Mouse (Mus musculus) heart, embryonic 10.5 days (tissue): ENCODE measurements at regions not wholly inside any gene's neighbourhood (a gene's known extent, or its start where the extent isn't known, plus 50 kb on each side); places are given as distances from the start of the nearest gene placed in this dataset.
A peak's percentile ranks its signal among the peaks of the same experiment; 100 is the strongest.

Experiments used
- DNase-seq: peaks from one replicate; pipeline ENCODE4 v3.0.0-alpha.2; 2017; ENCODE audit warnings: low spot score
- H3K27ac ChIP-seq: fragments of 300-500 bp; sonication (generic); 2 replicates; pipeline ENCODE4 v1.5.1; 2016; ENCODE audit warnings: mild to moderate bottlenecking
- H3K27me3 ChIP-seq: fragments of 300-500 bp; sonication (generic); 2 replicates; pipeline ENCODE4 v1.6.1; 2016; ENCODE audit warnings: mild to moderate bottlenecking; ENCODE audit not compliant: poor library complexity, insufficient read depth, severe bottlenecking
- H3K36me3 ChIP-seq: fragments of 300-500 bp; sonication (generic); 2 replicates; pipeline ENCODE4 v1.6.1; 2016; ENCODE audit warnings: mild to moderate bottlenecking, moderate library complexity
- H3K4me1 ChIP-seq: fragments of 300-500 bp; sonication (generic); 2 replicates; pipeline ENCODE4 v1.6.1; 2016; ENCODE audit warnings: mild to moderate bottlenecking
- H3K4me3 ChIP-seq: fragments of 300-500 bp; sonication (generic); 2 replicates; pipeline ENCODE4 v1.5.1; 2016; ENCODE audit warnings: mild to moderate bottlenecking, moderate library complexity
- H3K9me3 ChIP-seq: fragments of 300-500 bp; sonication (generic); 2 replicates; pipeline ENCODE4 v1.6.1; 2016; ENCODE audit warnings: mild to moderate bottlenecking, moderate library complexity
- WGBS: fragments of 180-500 bp; shearing (Covaris S2); methylation state at CpG from one replicate; pipeline ENCODE4 v1.1.7; 2016; 5-methylcytosine and 5-hydroxymethylcytosine counted together

GRCm38 (mm10) chr3:149449376-149449775 lies 459.0 kb upstream of the Adgrl2 start:
- 82% methylated on average over 3 of the region's 3 CpGs for WGBS
- Histone ChIP-seq H3K9me3 (no peaks in the 10 kb centered on the region), H3K4me1 (0 out of 2 replicates have a peak, but pooled peaks cover 2% of the 10 kb centered on the region), H3K27me3 (no peaks in the 10 kb centered on the region), H3K36me3 (no peaks in the 10 kb centered on the region), H3K4me3 (no peak overlapping the region), H3K27ac (no peak overlapping the region)
- DNase-seq = no peak

GRCm38 (mm10) chr3:149445991-149446564 lies 455.7 kb upstream of the Adgrl2 start:
- 41% methylated on average over 6 of the region's 6 CpGs for WGBS
- H3K4me3 ChIP-seq = no peak overlapping the region
- 0 out of 2 replicates have a peak, but pooled peaks cover 2% of the 10 kb centered on the region for H3K4me1 ChIP-seq
- H3K27me3 ChIP-seq = no peaks in the 10 kb centered on the region
- H3K27ac ChIP-seq = no peak overlapping the region
- no peak for DNase-seq
- H3K9me3 ChIP-seq = no peaks in the 10 kb centered on the region
- no peaks in the 10 kb centered on the region for H3K36me3 ChIP-seq

GRCm38 (mm10) chr3:149444854-149445577 lies 454.7 kb upstream of the Adgrl2 start:
- Histone ChIP-seq H3K4me3 (peak overlapping the region; percentile 60), H3K27me3 (no peaks in the 10 kb centered on the region), H3K36me3 (no peaks in the 10 kb centered on the region), H3K27ac (peak overlapping the region; percentile 70), H3K4me1 (0 out of 2 replicates have a peak, but pooled peaks cover 2% of the 10 kb centered on the region), H3K9me3 (no peaks in the 10 kb centered on the region)
- WGBS = 8% methylated on average over 15 of the region's 15 CpGs
- no peak for DNase-seq

GRCm38 (mm10) chr3:149444377-149444776 lies 454.0 kb upstream of the Adgrl2 start:
- Histone ChIP-seq H3K36me3 (no peaks in the 10 kb centered on the region), H3K27ac (peak overlapping the region; percentile 70; the same call in 1 of the 2 replicates), H3K4me3 (peak overlapping the region; percentile 60), H3K27me3 (no peaks in the 10 kb centered on the region), H3K4me1 (0 out of 2 replicates have a peak, but pooled peaks cover 2% of the 10 kb centered on the region), H3K9me3 (no peaks in the 10 kb centered on the region)
- WGBS = 70% methylated on average over 8 of the region's 8 CpGs
- DNase-seq = no peak

GRCm38 (mm10) chr3:149441227-149441626 lies 450.9 kb upstream of the Adgrl2 start:
- Histone ChIP-seq H3K9me3 (no peaks in the 10 kb centered on the region), H3K27me3 (no peaks in the 10 kb centered on the region), H3K36me3 (no peaks in the 10 kb centered on the region), H3K4me3 (no peak overlapping the region), H3K4me1 (0 out of 2 replicates have a peak, but pooled peaks cover 2% of the 10 kb centered on the region), H3K27ac (no peak overlapping the region)
- no peak for DNase-seq

- no peak overlapping the region for H3K27ac ChIP-seq
- H3K27me3 ChIP-seq = no peaks in the 10 kb centered on the region
- no peaks in the 10 kb centered on the region for H3K4me1 ChIP-seq
- H3K9me3 ChIP-seq = no peaks in the 10 kb centered on the region
- DNase-seq = no peak
- 83% methylated on average over 8 of the region's 8 CpGs for WGBS
- H3K4me3 ChIP-seq = no peak overlapping the region
- H3K36me3 ChIP-seq = no peaks in the 10 kb centered on the region
Measured at GRCm38 (mm10) chr3:149437763-149438162, 447.4 kb upstream of the Adgrl2 start.

- Histone ChIP-seq H3K4me3 (no peak overlapping the region), H3K27ac (no peak overlapping the region), H3K36me3 (no peaks in the 10 kb centered on the region), H3K9me3 (no peaks in the 10 kb centered on the region), H3K4me1 (no peaks in the 10 kb centered on the region), H3K27me3 (no peaks in the 10 kb centered on the region)
- DNase-seq = no peak
- 66% methylated on average over 6 of the region's 6 CpGs for whole genome bisulfite sequencing
Measured at GRCm38 (mm10) chr3:149436944-149437343, 446.6 kb upstream of the Adgrl2 start.

GRCm38 (mm10) chr3:149436420-149436819 lies 446.1 kb upstream of the Adgrl2 start:
- no peaks in the 10 kb centered on the region for H3K9me3 ChIP-seq
- H3K4me3 ChIP-seq = no peak overlapping the region
- H3K27me3 ChIP-seq = no peaks in the 10 kb centered on the region
- H3K4me1 ChIP-seq = no peaks in the 10 kb centered on the region
- DNase-seq = no peak
- no peak overlapping the region for H3K27ac ChIP-seq
- no peaks in the 10 kb centered on the region for H3K36me3 ChIP-seq
- 87% methylated on average over 8 of the region's 8 CpGs for WGBS

GRCm38 (mm10) chr3:149431795-149432194 lies 441.4 kb upstream of the Adgrl2 start:
- Histone ChIP-seq H3K27me3 (no peaks in the 10 kb centered on the region), H3K36me3 (no peaks in the 10 kb centered on the region), H3K4me3 (no peak overlapping the region), H3K9me3 (no peaks in the 10 kb centered on the region), H3K27ac (no peak overlapping the region), H3K4me1 (no peaks in the 10 kb centered on the region)
- WGBS = 91% methylated on average over 10 of the region's 10 CpGs
- DNase-seq = no peak

- WGBS = 71% methylated on average over 18 of the region's 18 CpGs
Measured at GRCm38 (mm10) chr3:149426023-149426759, 435.8 kb upstream of the Adgrl2 start.

GRCm38 (mm10) chr3:149424306-149424705 lies 434.0 kb upstream of the Adgrl2 start:
- Histone ChIP-seq H3K4me1 (no peaks in the 10 kb centered on the region), H3K36me3 (no peaks in the 10 kb centered on the region), H3K27ac (no peak overlapping the region), H3K4me3 (no peak overlapping the region), H3K27me3 (no peaks in the 10 kb centered on the region), H3K9me3 (no peaks in the 10 kb centered on the region)
- 81% methylated on average over 1 of the region's 1 CpGs for WGBS
- no peak for DNase-seq

More at GRCm38 (mm10) chr3:149426023-149426759, 435.8 kb upstream of the Adgrl2 start:
- Histone ChIP-seq H3K27me3 (no peaks in the 10 kb centered on the region), H3K27ac (no peak overlapping the region), H3K9me3 (no peaks in the 10 kb centered on the region), H3K36me3 (no peaks in the 10 kb centered on the region), H3K4me1 (no peaks in the 10 kb centered on the region), H3K4me3 (no peak overlapping the region)
- no peak for DNase-seq

GRCm38 (mm10) chr3:149423491-149423890 lies 433.1 kb upstream of the Adgrl2 start:
- WGBS = 65% methylated on average over 9 of the region's 9 CpGs

GRCm38 (mm10) chr3:149415081-149415480 lies 424.7 kb upstream of the Adgrl2 start:
- H3K36me3 ChIP-seq = no peaks in the 10 kb centered on the region
- H3K4me1 ChIP-seq = no peaks in the 10 kb centered on the region
- no peaks in the 10 kb centered on the region for H3K27me3 ChIP-seq
- H3K27ac ChIP-seq = no peak overlapping the region
- 38% methylated on average over 4 of the region's 4 CpGs for WGBS
- no peak overlapping the region for H3K4me3 ChIP-seq
- H3K9me3 ChIP-seq = no peaks in the 10 kb centered on the region
- no peak for DNase-seq

More at GRCm38 (mm10) chr3:149423491-149423890, 433.1 kb upstream of the Adgrl2 start:
- no peaks in the 10 kb centered on the region for H3K27me3 ChIP-seq
- H3K4me1 ChIP-seq = no peaks in the 10 kb centered on the region
- no peaks in the 10 kb centered on the region for H3K9me3 ChIP-seq
- no peak for DNase-seq
- no peak overlapping the region for H3K4me3 ChIP-seq
- H3K27ac ChIP-seq = no peak overlapping the region
- H3K36me3 ChIP-seq = no peaks in the 10 kb centered on the region
